Mouse (Mus musculus) layer of hippocampus, adult 18-20 months (tissue): ENCODE data around the gene Clca3a1. TPM values are rescaled to one million over a fixed set of nuclear protein-coding genes. Genes with fewer than 3 reads are reported as not detected.

Experiments
- DNase-seq, 2 experiments: peaks; one replicate each; pipeline ENCODE4 v3.0.0; 2022; ENCODE audit warnings: low spot score in 2 of 2
- total RNA-seq, 2 experiments: library from RNA; stranded (reverse); gene quantifications; 2 replicates each; pipeline ENCODE4 v1.2.3; 2021

The Clca3a1 gene
- total RNA-seq, 2 experiments from 2014 or later = 0.08 to 0.20 TPM

DNA sequence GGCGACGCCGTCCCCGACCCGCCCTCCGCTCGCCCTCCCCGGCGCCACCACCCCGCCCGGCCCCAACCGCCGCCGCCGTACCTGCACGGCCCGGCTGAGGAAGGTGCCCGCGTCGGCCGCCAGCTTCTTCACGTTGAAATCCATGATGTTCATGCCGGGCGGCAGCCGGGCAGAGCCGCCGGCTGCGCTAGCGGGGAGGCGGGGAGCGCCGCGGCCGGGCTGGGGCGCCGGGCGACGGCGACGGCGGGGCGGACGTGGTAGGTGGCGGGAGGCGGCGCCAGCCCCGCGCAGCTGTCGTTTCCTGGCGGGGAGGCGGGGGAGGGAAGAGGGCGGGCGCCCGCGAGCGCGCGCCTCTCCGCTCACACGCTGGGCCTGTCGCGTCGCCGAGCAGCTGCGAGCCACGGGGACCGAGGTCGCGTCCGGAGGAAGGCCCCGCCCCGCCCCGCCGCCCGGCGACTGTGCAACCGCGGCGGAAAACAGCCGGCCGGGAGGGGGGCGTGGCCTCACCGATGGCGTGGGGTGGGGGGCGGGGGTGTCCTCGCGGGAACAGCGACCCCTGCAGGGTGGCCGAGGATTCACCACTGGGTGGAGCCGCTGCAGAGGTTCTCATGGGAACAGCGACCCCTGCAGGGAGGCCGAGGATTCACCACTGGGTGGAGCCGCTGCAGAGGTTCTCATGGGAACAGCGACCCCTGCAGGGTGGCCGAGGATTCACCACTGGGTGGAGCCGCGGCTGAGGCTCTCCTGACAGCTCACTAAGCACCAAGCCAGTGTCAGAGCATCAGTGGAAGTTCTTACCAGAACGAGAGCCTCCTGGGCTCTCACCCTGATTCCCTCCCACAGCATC lies 40.7 kb downstream of the Clca3a1 start, which contains the start of gene Sh3glb1:
Gene Sh3glb1 (minus strand): TSS at position 435 of the 847 bp plus-strand sequence.
- DNase-seq = peak; percentile 94 to 98

GRCm38 (mm10) chr3:144719088-144719900 lies 41.5 kb downstream of the Clca3a1 start:
- peak; percentile 42 to 74 for DNase-seq

- no peak for DNase-seq
These were observed 42.1 kb downstream of the Clca3a1 start for GRCm38 (mm10) chr3:144718706-144719087.

- DNase-seq = no peak
These were observed 42.9 kb downstream of the Clca3a1 start for GRCm38 (mm10) chr3:144717835-144718234.

GRCm38 (mm10) chr3:144717121-144717520 lies 43.7 kb downstream of the Clca3a1 start:
- DNase-seq = no peak

GRCm38 (mm10) chr3:144715901-144716300 lies 44.9 kb downstream of the Clca3a1 start:
- no peak for DNase-seq

DNA sequence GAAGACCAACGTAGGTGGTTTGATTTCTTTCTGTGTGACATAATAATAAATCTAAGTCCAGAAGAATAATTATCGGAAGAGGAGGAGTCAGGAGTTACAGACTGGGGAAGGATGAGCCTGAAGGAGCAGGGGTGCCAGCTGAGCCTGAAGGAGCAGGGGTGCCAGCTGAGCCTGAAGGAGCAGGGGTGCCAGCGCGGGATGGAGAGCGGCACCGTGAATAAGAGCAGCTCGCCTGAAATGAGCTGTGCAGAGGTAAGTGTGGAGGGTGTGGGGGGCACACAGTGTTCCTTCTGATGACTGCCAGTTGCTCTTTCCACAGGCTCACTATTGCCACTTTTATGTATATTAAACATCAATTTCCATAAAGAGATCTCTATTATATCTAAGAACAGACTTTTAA lies 45.7 kb downstream of the Clca3a1 start:
- DNase-seq = no peak

- no peak for DNase-seq
These were observed 46.2 kb downstream of the Clca3a1 start for GRCm38 (mm10) chr3:144714606-144715005.

DNA sequence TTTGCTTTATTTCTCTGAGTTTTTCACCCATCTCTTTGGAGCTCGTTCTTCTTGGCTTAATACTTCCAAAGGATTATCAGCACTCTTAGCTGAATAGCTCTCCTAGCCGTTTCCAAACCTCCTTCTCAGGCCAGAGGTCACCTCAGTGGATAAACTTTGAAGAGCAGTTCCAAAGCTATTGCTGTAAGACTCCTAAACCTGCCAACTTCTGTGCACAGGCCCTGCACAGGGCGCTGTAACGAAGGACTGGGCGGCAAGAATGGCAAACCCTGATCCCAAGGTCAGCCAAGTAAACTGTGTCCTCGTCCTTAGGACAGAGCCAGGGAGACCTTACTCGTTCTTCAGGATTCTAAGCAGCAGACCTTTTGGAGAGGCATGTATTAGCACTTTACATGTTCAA lies 46.7 kb downstream of the Clca3a1 start:
- no peak for DNase-seq

DNA sequence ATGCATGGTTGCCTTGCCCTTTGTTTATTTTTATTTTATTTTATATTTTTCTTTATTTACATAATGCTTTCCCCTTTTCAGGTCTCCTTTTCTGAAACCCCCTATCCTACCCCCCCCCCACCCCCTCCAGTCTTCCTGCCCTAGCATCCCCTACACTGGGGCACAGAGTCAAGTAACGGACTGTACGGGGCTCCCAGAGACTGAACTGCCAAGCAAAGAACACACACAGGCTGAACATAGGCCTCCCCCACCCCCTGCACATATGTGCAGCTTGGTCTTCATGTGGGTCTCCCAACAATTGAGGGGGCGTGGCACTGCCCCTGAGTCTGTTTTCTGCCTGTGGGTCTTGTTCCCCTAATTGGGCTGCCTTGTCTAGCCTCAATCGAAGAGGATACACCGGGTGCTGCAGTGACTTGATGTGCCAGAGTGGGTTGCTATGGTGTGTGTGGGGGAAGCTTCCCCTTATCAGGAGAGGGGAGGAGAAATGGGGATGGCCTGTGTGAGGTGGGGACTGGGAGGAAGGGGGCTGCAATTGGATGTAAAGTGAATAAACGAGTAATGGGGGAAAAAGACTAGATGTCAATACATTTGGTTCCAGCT lies 49.1 kb downstream of the Clca3a1 start:
- DNase-seq = no peak

GRCm38 (mm10) chr3:144708612-144709011 lies 52.2 kb downstream of the Clca3a1 start:
- DNase-seq = no peak

DNA sequence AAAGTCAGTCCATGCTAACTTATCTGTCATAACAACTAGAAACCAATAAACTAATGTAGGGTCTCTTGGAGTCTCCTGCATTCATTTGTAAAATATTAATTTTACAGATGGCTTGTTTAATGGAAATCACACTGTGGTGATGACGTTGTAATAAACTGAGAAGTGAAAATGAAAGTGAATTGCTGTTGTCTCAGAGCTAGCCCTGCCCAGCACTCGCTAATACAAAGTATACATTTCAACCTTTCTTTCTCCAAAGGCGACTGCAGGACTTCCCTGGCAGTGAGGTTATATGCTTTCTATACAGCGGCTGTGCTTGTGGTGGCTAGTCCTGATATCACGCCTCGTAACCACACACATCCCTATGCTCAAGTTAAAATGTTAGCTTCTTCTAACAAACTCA lies 56.8 kb downstream of the Clca3a1 start:
- no peak for DNase-seq

GRCm38 (mm10) chr3:144698790-144699433 lies 61.9 kb downstream of the Clca3a1 start:
- no peak for DNase-seq

GRCm38 (mm10) chr3:144697942-144698341 lies 62.8 kb downstream of the Clca3a1 start:
- no peak for DNase-seq

DNA sequence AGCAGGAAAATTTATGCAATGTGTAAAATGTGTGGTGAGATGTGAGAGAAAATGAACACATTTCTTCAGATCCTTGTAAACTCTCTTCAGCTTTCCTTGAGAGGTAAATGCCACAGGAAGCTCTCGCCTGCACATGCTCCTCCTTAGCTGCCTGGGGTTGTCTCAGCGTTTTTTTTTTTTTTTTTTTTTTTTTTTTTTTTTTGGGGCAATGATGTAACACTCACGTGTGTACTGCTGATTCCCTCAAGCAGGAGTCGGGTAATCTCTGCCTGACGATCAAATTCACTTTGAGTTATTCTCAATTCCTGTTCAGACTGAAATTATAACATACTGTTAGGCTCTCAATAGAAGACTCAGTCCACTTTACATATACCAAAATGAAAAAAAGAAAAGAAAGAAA lies 63.6 kb downstream of the Clca3a1 start:
- DNase-seq = no peak

DNA sequence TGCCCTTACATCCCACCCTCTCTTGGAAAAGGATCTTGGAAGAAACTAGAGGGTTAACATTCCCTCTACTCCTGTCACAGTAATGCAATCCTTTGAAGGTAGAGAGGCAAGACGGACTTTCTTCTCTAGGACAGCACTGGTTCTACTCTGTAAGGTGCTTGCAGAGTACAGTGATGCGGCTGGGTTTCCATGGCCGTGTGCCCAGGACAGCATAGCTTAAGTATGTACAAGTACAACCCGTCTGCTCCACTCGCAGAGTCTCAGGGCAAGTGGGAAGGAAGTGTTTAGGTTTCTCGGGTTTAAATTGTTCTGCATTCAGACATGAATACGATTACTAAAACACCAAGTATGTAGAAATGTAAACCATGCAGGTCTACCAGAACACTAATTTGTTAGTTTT lies 65.8 kb downstream of the Clca3a1 start:
- no peak for DNase-seq

GRCm38 (mm10) chr3:144694040-144694439 lies 66.7 kb downstream of the Clca3a1 start:
- no peak for DNase-seq

DNA sequence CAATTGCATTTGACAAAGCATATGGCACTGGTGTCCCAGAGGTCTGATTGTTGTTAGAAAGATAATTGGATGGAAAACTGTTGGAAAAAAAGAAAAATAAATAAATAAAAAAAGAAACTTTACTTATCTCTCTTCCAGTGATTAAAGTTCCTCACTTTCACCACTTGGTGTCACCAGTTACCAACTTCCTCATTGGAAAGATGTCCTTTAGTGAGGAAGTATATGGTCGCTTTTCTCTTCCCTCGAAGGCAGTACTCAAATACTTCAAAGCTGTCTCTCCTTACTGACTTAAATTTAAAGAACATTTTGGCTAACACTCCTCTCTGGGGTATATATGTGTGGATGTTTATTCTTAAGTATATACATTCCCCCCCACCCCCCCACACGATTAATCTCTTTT lies 68.7 kb downstream of the Clca3a1 start:
- no peak for DNase-seq

- no peak for DNase-seq
These were observed 71.5 kb downstream of the Clca3a1 start for GRCm38 (mm10) chr3:144689236-144689635.

- no peak for DNase-seq
These were observed 72.5 kb downstream of the Clca3a1 start for GRCm38 (mm10) chr3:144688284-144688683.

GRCm38 (mm10) chr3:144687618-144688017 lies 73.2 kb downstream of the Clca3a1 start:
- DNase-seq = no peak
